Mouse (Mus musculus) midbrain, embryonic 14.5 days (tissue): ENCODE results near the gene Psenen. TPM values are rescaled to one million over a fixed set of nuclear protein-coding genes. Genes with fewer than 3 reads are reported as not detected.

Source experiments
- ATAC-seq: fragments of 200-750 bp; cut with Nextera tagmentation; 2 replicates; pipeline ENCODE4 v1.8.0; 2017; ENCODE audit warnings: moderate number of reproducible peaks, moderate library complexity; ENCODE audit not compliant: low FRiP score, low TSS enrichment
- DNase-seq: peaks from one replicate; pipeline ENCODE4 v3.0.0-alpha.2; 2015
- H3K27ac ChIP-seq: fragments of 300-500 bp; sonication (generic); replicated peaks from 2 replicates; pipeline ENCODE4 v1.5.1; 2014; ENCODE audit warnings: mild to moderate bottlenecking, low read depth, low read length, moderate library complexity
- H3K27me3 ChIP-seq: fragments of 300-500 bp; sonication (generic); 2 replicates; pipeline ENCODE4 v1.6.1; 2014; ENCODE audit warnings: low read length, control low read depth, mixed read lengths; ENCODE audit not compliant: control insufficient read depth, insufficient read depth
- H3K36me3 ChIP-seq: fragments of 300-500 bp; sonication (generic); 2 replicates; pipeline ENCODE4 v1.6.1; 2014; ENCODE audit warnings: low read length, control low read depth; ENCODE audit not compliant: control insufficient read depth, insufficient read depth
- H3K4me1 ChIP-seq: fragments of 300-500 bp; sonication (generic); 2 replicates; pipeline ENCODE4 v1.6.1; 2014; ENCODE audit warnings: mild to moderate bottlenecking, antibody characterized with exemption, low read length, control low read depth; ENCODE audit not compliant: control insufficient read depth, insufficient read depth
- H3K4me2 ChIP-seq: fragments of 300-500 bp; sonication (generic); 2 replicates; pipeline ENCODE4 v1.6.1; 2014; ENCODE audit warnings: mild to moderate bottlenecking, low read length, moderate library complexity
- H3K4me3 ChIP-seq: fragments of 300-500 bp; sonication (generic); replicated peaks from 2 replicates; pipeline ENCODE4 v1.5.1; 2014; ENCODE audit warnings: low read depth, low read length
- H3K9ac ChIP-seq: fragments of 300-500 bp; sonication (generic); replicated peaks from 2 replicates; pipeline ENCODE4 v1.6.1; 2014; ENCODE audit warnings: mild to moderate bottlenecking, low read length, moderate library complexity
- H3K9me3 ChIP-seq: fragments of 300-500 bp; sonication (generic); 2 replicates; pipeline ENCODE4 v1.6.1; 2016; ENCODE audit warnings: low read length, control low read depth, mixed read lengths; ENCODE audit not compliant: control insufficient read depth
- WGBS: fragments of 180-500 bp; shearing (Covaris S2); extraction: QIAGEN DNeasy Blood & Tissue Kit; methylation state at CpG from one replicate; pipeline ENCODE4 v1.1.7; 2014; 5-methylcytosine and 5-hydroxymethylcytosine counted together
- polyA plus RNA-seq: library from polyadenylated mRNA; unstranded; fragments of >200 nt; fragmentation: Nextera tagmentation; extraction: Ambion mirVana; gene quantifications from 2 replicates; pipeline ENCODE4 v1.2.1, GENCODE M21; 2014

Psenen gene
- polyA plus RNA-seq, 1 experiment from 2014 or later: 99.1 TPM

DNA sequence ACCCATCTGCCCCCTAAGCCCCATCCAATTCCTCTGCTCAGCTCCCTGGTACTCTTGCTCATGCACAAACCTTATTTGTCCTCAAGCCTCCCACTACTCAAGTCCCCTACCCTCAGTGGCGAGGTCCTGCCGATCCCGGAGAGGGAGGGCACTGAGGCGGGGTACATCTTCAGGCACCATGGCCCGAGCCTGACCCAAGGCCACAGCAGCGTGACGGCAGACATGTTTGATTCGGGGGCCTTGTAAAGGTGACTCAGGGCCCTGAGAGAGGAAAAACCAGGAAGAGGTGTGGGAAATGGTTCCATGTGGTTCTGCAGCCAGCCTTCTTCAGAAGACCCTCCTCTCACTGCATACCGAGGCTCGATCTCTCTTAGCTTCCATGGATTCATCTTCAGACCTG is 20.9 kb upstream of the Psenen start:
- Histone ChIP-seq H3K36me3 (peaks cover 74% of the 10 kb centered on the region), H3K4me1 (peaks cover 10% of the 10 kb centered on the region), H3K9me3 (no peaks in the 10 kb centered on the region), H3K4me2 (no peak overlapping the region), H3K9ac (no peak overlapping the region), H3K27ac (no peak overlapping the region), H3K27me3 (no peaks in the 10 kb centered on the region), H3K4me3 (no peak overlapping the region)
- DNase-seq (no peak), ATAC-seq (no peak)
- 92% methylated on average over 10 of the region's 10 CpGs for WGBS

DNA sequence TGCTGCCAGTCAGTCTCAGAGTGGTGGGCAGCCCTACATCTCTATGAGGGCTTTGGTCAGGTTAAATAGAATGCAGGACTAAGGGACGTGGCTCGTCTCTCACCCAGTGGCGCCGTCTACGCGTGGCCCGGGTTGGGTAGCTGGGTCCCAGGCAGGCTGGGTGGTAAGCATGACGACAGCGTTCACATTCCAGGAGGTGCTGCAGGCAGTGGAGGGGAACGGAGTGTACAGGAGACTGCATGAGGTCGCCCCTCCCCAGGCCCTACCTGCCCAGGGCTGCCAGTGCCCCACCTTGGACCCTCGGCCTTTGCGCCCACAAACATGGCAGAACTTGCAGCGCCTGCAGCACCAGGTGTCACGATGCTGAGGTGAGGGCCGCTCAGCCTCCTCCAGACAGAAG is 18.1 kb upstream of the Psenen start:
- Histone ChIP-seq H3K4me3 (no peak overlapping the region), H3K27ac (no peak overlapping the region), H3K9me3 (no peaks in the 10 kb centered on the region), H3K36me3 (peaks cover 100% of the 10 kb centered on the region), H3K9ac (no peak overlapping the region), H3K4me2 (no peak overlapping the region), H3K27me3 (no peaks in the 10 kb centered on the region), H3K4me1 (no peaks in the 10 kb centered on the region)
- DNase-seq (no peak), ATAC-seq (no peak)
- 95% methylated on average over 16 of the region's 16 CpGs for WGBS

DNA sequence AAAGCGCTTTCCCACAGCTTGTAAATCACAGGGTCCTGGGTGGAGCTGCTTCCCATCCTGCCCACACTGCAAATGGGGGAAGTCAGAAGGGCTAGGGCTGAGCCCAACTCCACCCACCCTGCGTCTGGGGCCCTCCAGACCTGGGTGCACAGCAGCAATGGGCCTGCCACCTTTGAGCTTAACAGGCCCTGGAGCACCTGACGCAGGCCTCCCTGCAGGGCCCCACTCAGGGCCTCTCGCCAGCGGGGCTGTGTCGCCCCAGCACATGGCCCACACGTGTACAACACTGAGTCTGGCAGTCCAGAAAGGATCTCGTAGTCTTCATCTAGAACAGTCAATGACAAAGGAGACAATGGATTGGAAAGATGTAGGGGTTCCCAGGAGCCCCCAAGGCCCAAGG is 16.5 kb upstream of the Psenen start:
- DNase-seq (no peak), ATAC-seq (no peak)
- H3K4me2 ChIP-seq: no peak overlapping the region
- no peak overlapping the region for H3K9ac ChIP-seq
- H3K9me3 ChIP-seq: no peaks in the 10 kb centered on the region
- no peak overlapping the region for H3K4me3 ChIP-seq
- peaks cover 100% of the 10 kb centered on the region for H3K36me3 ChIP-seq
- H3K27ac ChIP-seq: no peak overlapping the region
- no peaks in the 10 kb centered on the region for H3K4me1 ChIP-seq
- WGBS: 96% methylated on average over 8 of the region's 8 CpGs
- H3K27me3 ChIP-seq: no peaks in the 10 kb centered on the region

DNA sequence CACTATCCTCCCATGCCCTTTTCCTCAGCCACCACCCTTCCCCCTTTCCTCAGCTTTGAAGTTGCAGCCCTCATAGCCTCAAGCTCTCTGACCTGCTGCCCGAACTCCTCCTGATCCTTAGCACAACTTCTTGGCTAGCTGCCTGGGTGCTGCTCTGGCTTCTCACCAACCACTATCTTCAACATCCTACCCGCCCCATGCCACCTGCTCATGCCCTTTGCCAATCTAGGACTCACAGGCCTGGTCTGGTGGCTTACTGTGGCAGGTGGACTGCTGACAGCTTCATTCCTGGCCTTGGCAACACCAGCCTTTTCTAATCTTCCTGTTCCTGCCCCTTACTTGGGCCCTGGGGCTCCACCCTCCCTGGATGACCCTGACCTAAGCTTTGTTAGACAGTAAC is 9.5 kb upstream of the Psenen start:
- Histone ChIP-seq H3K4me1 (no peaks in the 10 kb centered on the region), H3K9ac (no peak overlapping the region), H3K4me2 (no peak overlapping the region), H3K27ac (no peak overlapping the region), H3K27me3 (no peaks in the 10 kb centered on the region), H3K9me3 (no peaks in the 10 kb centered on the region), H3K36me3 (peaks cover 100% of the 10 kb centered on the region), H3K4me3 (no peak overlapping the region)
- ATAC-seq (no peak), DNase-seq (no peak)
- 88% methylated on average over 2 of the region's 2 CpGs for WGBS

DNA sequence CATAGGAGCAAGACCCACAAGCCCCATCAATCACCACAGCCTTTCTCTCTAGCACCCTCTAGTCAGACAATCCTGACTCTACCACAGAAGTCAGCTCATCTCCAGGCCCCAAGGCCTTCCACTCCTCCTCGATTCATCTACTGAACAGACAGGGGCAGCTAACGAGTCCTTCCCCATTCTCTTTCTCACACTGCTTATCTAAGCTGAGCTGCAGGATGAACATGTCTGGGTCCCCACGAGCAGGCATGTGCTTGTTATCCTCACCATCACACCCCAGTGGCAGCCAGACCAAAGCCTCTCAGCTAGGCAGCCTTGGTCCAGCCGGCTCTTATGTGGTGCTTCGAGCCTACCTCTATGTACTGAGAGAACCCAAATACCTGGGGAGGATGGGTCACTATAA is 9.0 kb upstream of the Psenen start:
- Histone ChIP-seq H3K9ac (no peak overlapping the region), H3K4me2 (no peak overlapping the region), H3K27me3 (no peaks in the 10 kb centered on the region), H3K9me3 (no peaks in the 10 kb centered on the region), H3K36me3 (peaks cover 97% of the 10 kb centered on the region), H3K4me1 (no peaks in the 10 kb centered on the region), H3K4me3 (no peak overlapping the region), H3K27ac (no peak overlapping the region)
- DNase-seq (no peak), ATAC-seq (no peak)
- 91% methylated on average over 5 of the region's 5 CpGs for WGBS

DNA sequence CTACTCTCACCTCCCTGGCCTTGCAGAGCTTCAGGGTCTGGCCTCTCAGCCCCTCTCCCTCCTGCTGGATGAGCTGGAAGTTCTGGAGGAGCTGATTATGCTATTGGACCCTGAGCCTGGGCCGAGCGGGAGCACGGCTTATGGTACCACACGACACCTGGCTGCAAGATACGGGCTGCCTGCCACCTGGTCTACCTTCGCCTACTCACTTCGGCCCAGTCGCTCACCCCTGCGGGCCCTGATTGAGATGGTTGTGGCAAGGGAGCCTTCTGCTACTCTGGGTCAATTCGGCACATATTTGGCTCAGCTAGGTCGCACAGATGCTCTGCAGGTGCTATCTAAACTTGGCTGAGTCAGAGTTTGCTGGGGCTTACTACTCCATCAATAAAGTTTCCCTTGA is 4.1 kb upstream of the Psenen start:
- H3K4me2 ChIP-seq: no peak overlapping the region
- ATAC-seq (no peak), DNase-seq (no peak)
- peaks cover 6% of the 10 kb centered on the region; the same call in 1 of the 2 replicates for H3K4me1 ChIP-seq
- no peaks in the 10 kb centered on the region for H3K9me3 ChIP-seq
- H3K4me3 ChIP-seq: no peak overlapping the region
- H3K9ac ChIP-seq: no peak overlapping the region
- no peaks in the 10 kb centered on the region for H3K27me3 ChIP-seq
- 92% methylated on average over 11 of the region's 11 CpGs for WGBS
- H3K36me3 ChIP-seq: peaks cover 72% of the 10 kb centered on the region
- H3K27ac ChIP-seq: no peak overlapping the region

DNA sequence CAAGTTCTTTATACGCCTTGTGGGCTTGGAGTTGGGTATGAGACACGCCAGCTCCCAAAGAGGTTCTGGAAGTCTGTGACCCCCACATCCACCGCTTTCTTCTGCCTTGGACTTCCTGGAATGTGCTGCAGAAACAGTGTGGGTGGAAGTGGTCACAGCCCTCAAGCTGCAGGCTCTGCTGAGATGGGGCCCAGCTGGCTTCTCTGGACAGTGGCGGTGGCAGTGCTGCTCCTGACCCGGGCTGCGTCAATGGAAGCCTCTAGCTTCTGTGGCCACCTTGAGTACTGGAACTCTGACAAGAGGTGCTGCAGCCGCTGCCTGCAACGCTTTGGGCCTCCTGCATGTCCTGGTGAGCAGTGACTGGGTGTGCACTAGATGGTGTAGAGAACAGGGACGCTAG is 2.6 kb upstream of the Psenen start:
- no peak overlapping the region for H3K4me3 ChIP-seq
- ATAC-seq: no peak
- no peak overlapping the region for H3K4me2 ChIP-seq
- H3K27me3 ChIP-seq: no peaks in the 10 kb centered on the region
- no peak overlapping the region for H3K9ac ChIP-seq
- H3K27ac ChIP-seq: no peak overlapping the region
- 88% methylated on average over 9 of the region's 9 CpGs for WGBS
- no peaks in the 10 kb centered on the region for H3K9me3 ChIP-seq
- no peak for DNase-seq
- peaks cover 57% of the 10 kb centered on the region for H3K36me3 ChIP-seq
- peaks cover 6% of the 10 kb centered on the region; the same call in 1 of the 2 replicates for H3K4me1 ChIP-seq

DNA sequence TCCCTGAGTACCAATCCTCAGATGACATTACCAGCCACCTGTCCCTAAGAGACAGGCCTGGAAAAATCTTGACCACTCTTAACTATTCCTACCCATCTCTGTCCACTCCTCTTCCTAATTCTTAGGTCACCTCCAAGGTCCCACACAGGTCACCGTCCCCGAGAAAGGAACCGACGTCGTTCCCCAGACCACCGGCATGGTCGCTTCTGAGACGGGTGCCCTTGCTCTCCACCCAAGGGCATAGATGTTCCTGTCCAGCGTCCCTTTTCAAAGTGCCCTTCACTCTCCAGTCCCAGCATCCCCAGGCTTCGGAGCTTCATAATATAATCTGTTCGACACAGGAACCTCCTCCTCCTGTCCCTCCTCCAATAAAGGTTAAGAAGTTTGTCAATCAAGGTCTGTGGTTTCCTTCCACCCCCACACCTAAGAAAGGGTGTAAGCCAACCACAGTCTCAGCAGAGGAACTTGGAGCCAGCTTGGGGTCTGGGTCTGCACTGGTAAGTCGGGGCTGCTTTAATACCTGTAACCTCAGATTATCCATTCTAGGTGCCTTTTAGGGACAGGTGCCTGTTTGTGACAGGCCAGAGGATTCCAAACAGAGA is 1.6 kb upstream of the Psenen start, which contains the start of gene Igflr1:
Gene Igflr1, plus strand, starts transcription at position 458 of the 602 bp plus-strand sequence.
- Histone ChIP-seq H3K4me2 (no peak within 1 kb of the TSS), H3K27ac (no peak within 1 kb of the TSS), H3K9ac (no peak within 1 kb of the TSS), H3K9me3 (no peaks in the 10 kb centered on the region), H3K4me1 (peaks cover 9% of the 10 kb centered on the region; the same call in 1 of the 2 replicates), H3K36me3 (peaks cover 47% of the 10 kb centered on the region), H3K4me3 (0 out of 2 replicates have a peak within 1 kb of the TSS, but pooled peaks have one; percentile 80), H3K27me3 (no peaks in the 10 kb centered on the region)
- ATAC-seq (no peak), DNase-seq (no peak)
- 96% methylated on average over 12 of the region's 12 CpGs for WGBS

DNA sequence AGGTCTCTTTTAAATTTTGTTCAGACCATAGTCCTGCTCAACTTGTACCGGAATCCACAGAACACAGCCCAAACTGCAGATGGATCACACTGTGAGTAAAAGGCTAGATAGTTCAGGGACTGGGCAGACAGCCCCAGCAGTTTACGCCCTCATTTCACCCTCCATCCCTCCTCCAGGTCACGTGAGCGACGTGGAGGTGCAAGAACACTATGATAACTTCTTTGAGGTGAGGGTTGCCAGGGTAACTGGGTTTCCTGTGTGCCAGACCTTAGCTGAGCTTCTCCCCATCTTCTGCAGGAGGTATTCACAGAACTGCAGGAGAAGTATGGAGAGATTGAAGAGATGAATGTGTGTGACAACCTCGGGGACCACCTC is 466 bp upstream of the Psenen start:
- Histone ChIP-seq H3K4me1 (peaks cover 14% of the 10 kb centered on the region), H3K9ac (peak overlapping the region; percentile 68; the same call in 1 of the 2 replicates), H3K27me3 (no peaks in the 10 kb centered on the region), H3K27ac (0 out of 2 replicates have a peak overlapping the region, but pooled peaks have one; percentile 92), H3K36me3 (peaks cover 36% of the 10 kb centered on the region), H3K9me3 (no peaks in the 10 kb centered on the region), H3K4me3 (peak overlapping the region; percentile 80), H3K4me2 (peak overlapping the region; percentile 83)
- WGBS: 23% methylated on average over 6 of the region's 6 CpGs
- ATAC-seq (no peak), DNase-seq (peak; percentile 8)
